Mouse (Mus musculus): ENCODE data around the gene Rere. TPM values are rescaled to one million over a fixed set of nuclear protein-coding genes. Genes with fewer than 3 reads are reported as not detected.
"Not testable (repeated sequence)": the region's sequence is repeated elsewhere in the genome, so short reads cannot be mapped to it uniquely, and the experiment has no call there.

The Rere gene
- polyA plus RNA-seq, 1 experiment from 2014 or later, result 52.0 TPM

DNA sequence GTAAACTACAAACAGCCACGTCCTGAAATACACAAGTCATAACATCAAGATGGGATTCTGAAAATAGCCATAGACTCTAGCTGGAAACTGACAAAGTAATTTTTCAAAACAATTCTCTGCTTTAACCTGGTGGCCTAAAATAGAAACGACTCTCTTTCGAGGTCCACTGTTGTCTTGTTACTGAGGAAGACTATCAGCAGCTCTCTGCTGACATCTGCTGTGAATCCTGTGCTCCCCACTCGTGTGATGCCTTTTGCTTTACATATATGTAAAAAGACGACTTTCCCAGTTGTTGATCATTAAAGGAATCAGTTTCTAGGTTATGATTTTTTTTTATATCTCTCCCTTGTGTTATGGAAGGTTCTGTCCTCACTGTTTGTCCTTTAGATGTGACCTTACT, 194.8 kb downstream of the Rere start:
- no peaks in the 10 kb centered on the region for H3K27me3 ChIP-seq (ENCODE audit: control insufficient read depth, insufficient read depth, low read length)

DNA sequence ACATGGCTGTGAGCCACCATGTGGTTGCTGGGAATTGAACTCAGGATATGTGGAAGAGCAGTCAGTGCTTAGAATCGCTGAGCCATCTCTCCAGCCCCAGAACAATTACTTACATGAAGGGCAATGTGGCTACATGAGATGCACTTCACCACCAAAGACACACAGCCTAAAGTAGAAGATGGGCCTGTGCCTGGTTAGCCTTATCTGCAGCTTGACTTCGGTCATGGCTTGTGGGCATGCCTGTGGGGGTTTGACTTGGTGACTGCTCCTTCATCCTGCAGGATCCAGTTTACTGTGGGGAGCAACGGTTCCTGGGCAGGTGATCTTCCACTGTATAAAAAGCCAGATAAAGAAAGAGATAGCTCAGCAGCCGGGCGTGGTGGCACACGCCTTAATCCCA, 196.6 kb downstream of the Rere start:
- no peaks in the 10 kb centered on the region for H3K9me3 ChIP-seq (ENCODE audit: control insufficient read depth, low read length)
- H3K4me3 ChIP-seq (ENCODE audit: low read depth, low read length), result no peak overlapping the region
- H3K36me3 ChIP-seq (ENCODE audit: control insufficient read depth, insufficient read depth, low read length), result peaks cover 3% of the 10 kb centered on the region
- no peak for ATAC-seq (ENCODE audit: insufficient read depth, low FRiP score, low TSS enrichment)
- no peaks in the 10 kb centered on the region for H3K4me1 ChIP-seq (ENCODE audit: control insufficient read depth, insufficient read depth, low read length)
- no peak overlapping the region for H3K9ac ChIP-seq (ENCODE audit: low read length)
- no peak for DNase-seq (ENCODE audit: low spot score)
- H3K27ac ChIP-seq (ENCODE audit: low read depth, low read length), result no peak overlapping the region
- no peaks in the 10 kb centered on the region for H3K27me3 ChIP-seq (ENCODE audit: control insufficient read depth, insufficient read depth, low read length)
- WGBS, result 97% methylated on average over 6 of the region's 6 CpGs
- no peak overlapping the region for H3K4me2 ChIP-seq (ENCODE audit: low read depth)

More for the DNA sequence above, 194.8 kb downstream of the Rere start:
- H3K4me1 ChIP-seq (ENCODE audit: control insufficient read depth, insufficient read depth, low read length), result peaks cover 3% of the 10 kb centered on the region; the same call in 1 of the 2 replicates
- peaks cover under 1% of the 10 kb centered on the region; the same call in 1 of the 2 replicates for H3K36me3 ChIP-seq (ENCODE audit: control insufficient read depth, insufficient read depth, low read length)
- no peaks in the 10 kb centered on the region for H3K9me3 ChIP-seq (ENCODE audit: control insufficient read depth, low read length)
- no peak overlapping the region for H3K27ac ChIP-seq (ENCODE audit: low read depth, low read length)
- DNase-seq (ENCODE audit: low spot score) (no peak), ATAC-seq (ENCODE audit: insufficient read depth, low FRiP score, low TSS enrichment) (no peak)
- no peak overlapping the region for H3K4me2 ChIP-seq (ENCODE audit: low read depth)
- no peak overlapping the region for H3K9ac ChIP-seq (ENCODE audit: low read length)
- WGBS, result 78% methylated on average over 5 of the region's 5 CpGs
- no peak overlapping the region for H3K4me3 ChIP-seq (ENCODE audit: low read depth, low read length)

DNA sequence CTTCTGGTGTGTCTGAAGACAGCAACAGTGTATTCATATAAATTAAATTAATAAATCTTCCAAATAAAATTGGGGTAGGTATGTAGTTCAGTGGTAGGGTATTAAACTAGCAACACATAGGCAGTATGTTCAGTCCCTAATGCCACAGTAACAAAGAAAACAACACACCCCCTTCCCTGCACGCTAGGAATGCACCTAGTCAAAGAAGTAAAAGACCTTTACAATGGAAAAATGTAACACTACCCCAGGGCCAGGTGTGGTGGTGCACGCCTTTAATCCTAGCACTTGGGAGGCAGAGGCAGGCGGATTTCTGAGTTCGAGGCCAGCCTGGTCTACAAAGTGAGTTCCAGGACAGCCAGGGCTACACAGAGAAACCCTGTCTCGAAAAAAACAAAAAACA, 201.6 kb downstream of the Rere start:
- 91% methylated on average over 5 of the region's 5 CpGs for WGBS

DNA sequence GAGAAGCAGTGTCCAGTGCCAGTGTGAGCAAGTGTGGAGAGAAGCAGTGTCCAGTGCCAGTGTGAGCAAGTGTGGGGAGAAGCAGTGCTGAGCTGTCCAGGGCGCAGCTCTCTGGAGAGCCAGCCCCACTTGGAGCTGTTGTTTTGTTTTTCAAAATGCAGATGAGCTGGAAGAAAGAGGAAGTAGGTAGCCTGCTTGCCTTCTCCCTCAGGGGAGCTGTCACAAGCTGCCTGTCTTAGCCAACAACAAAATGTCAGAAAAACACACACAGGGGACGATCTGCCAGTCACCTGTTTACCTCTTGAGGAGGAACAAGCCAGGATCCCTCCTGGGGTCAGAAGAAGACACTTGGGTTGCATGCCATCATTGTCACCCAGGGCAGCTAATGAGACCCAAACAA, 204.7 kb downstream of the Rere start:
- ATAC-seq (ENCODE audit: insufficient read depth, low FRiP score, low TSS enrichment) (no peak), DNase-seq (ENCODE audit: low spot score) (no peak)
- Histone ChIP-seq H3K27ac (ENCODE audit: low read depth, low read length) (no peak overlapping the region), H3K4me1 (ENCODE audit: control insufficient read depth, insufficient read depth, low read length) (peaks cover 18% of the 10 kb centered on the region), H3K36me3 (ENCODE audit: control insufficient read depth, insufficient read depth, low read length) (peaks cover 3% of the 10 kb centered on the region; the same call in 1 of the 2 replicates), H3K9me3 (ENCODE audit: control insufficient read depth, low read length) (no peaks in the 10 kb centered on the region), H3K27me3 (ENCODE audit: control insufficient read depth, insufficient read depth, low read length) (no peaks in the 10 kb centered on the region), H3K4me3 (ENCODE audit: low read depth, low read length) (no peak overlapping the region), H3K9ac (ENCODE audit: low read length) (no peak overlapping the region), H3K4me2 (ENCODE audit: low read depth) (no peak overlapping the region)
- 66% methylated on average over 2 of the region's 2 CpGs for WGBS

More for the DNA sequence above, 201.6 kb downstream of the Rere start:
- not testable (repeated sequence) for H3K4me2 ChIP-seq (ENCODE audit: low read depth); H3K9ac ChIP-seq (ENCODE audit: low read length); DNase-seq (ENCODE audit: low spot score); ATAC-seq (ENCODE audit: insufficient read depth, low FRiP score, low TSS enrichment); H3K27me3 ChIP-seq (ENCODE audit: control insufficient read depth, insufficient read depth, low read length); H3K9me3 ChIP-seq (ENCODE audit: control insufficient read depth, low read length); H3K36me3 ChIP-seq (ENCODE audit: control insufficient read depth, insufficient read depth, low read length); H3K27ac ChIP-seq (ENCODE audit: low read depth, low read length); H3K4me3 ChIP-seq (ENCODE audit: low read depth, low read length)
- H3K4me1 ChIP-seq (ENCODE audit: control insufficient read depth, insufficient read depth, low read length), result peaks cover 11% of the 10 kb centered on the region

DNA sequence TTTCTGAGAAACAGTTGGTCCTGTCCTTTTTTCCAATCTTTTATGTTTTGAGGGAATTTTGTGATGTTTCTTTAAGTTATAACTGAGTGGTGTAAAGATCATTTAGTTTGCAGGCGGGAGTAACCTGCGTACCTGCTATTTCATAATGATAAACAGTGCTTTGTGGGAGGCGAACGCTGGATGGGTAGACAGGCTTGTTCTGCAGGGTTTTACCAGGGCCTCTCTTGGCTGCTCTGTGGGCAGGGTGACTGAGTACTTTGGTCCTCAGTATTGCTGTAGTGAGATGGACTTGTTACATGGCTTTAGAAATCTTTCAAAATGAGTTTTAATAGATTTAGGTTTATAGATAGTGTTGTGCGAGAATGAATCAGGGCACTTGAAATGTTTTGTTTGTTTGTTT, 205.7 kb downstream of the Rere start:
- peaks cover 2% of the 10 kb centered on the region; the same call in 1 of the 2 replicates for H3K36me3 ChIP-seq (ENCODE audit: control insufficient read depth, insufficient read depth, low read length)
- H3K4me3 ChIP-seq (ENCODE audit: low read depth, low read length), result no peak overlapping the region
- no peak for DNase-seq (ENCODE audit: low spot score)
- H3K4me2 ChIP-seq (ENCODE audit: low read depth), result no peak overlapping the region
- no peak overlapping the region for H3K9ac ChIP-seq (ENCODE audit: low read length)
- 73% methylated on average over 5 of the region's 5 CpGs for WGBS
- no peak for ATAC-seq (ENCODE audit: insufficient read depth, low FRiP score, low TSS enrichment)
- no peaks in the 10 kb centered on the region for H3K27me3 ChIP-seq (ENCODE audit: control insufficient read depth, insufficient read depth, low read length)
- peaks cover 18% of the 10 kb centered on the region for H3K4me1 ChIP-seq (ENCODE audit: control insufficient read depth, insufficient read depth, low read length)
- no peaks in the 10 kb centered on the region for H3K9me3 ChIP-seq (ENCODE audit: control insufficient read depth, low read length)
- H3K27ac ChIP-seq (ENCODE audit: low read depth, low read length), result no peak overlapping the region

DNA sequence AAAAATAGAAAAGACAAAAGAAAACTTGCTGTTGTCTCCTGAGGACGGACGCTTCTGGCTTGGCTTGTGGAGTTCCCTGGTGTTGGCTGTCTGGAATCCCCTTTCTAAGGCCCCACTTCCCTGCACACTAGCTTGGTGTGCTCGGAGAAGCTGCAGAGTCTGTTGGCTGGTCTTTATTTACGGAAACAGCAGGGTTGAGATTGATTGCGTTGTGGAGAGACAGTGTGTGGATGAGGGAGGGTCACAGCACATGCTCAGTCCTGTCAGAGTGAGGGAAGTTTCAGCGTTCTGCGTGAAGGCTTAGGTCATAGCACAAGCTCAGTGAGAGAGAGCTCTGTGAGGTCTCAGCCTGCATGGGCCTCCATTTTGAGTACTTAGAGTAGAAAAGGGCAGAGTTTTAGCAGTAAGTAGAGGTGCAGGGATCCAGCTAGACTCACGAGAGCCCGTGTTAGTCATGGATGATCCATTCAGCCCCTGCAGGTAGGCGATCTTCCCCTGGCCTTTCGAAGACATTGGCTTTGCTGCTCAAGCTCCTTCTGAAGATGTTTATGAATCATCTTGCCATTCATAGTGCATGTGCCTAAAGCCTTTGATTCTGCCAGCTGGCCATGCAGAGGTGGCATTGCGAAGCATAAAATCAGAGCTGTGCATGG, 206.8 kb downstream of the Rere start:
- Histone ChIP-seq H3K9me3 (ENCODE audit: control insufficient read depth, low read length) (no peaks in the 10 kb centered on the region), H3K4me2 (ENCODE audit: low read depth) (peak overlapping the region; percentile 30; the same call in 1 of the 2 replicates), H3K4me1 (ENCODE audit: control insufficient read depth, insufficient read depth, low read length) (peaks cover 18% of the 10 kb centered on the region), H3K9ac (ENCODE audit: low read length) (no peak overlapping the region), H3K27ac (ENCODE audit: low read depth, low read length) (peak overlapping the region; percentile 36; the same call in 1 of the 2 replicates), H3K4me3 (ENCODE audit: low read depth, low read length) (no peak overlapping the region), H3K27me3 (ENCODE audit: control insufficient read depth, insufficient read depth, low read length) (no peaks in the 10 kb centered on the region), H3K36me3 (ENCODE audit: control insufficient read depth, insufficient read depth, low read length) (no peaks in the 10 kb centered on the region)
- DNase-seq (ENCODE audit: low spot score) (peak; percentile 79), ATAC-seq (ENCODE audit: insufficient read depth, low FRiP score, low TSS enrichment) (peak; percentile 72; the same call in 1 of the 2 replicates)
- 27% methylated on average over 12 of the region's 12 CpGs for WGBS

DNA sequence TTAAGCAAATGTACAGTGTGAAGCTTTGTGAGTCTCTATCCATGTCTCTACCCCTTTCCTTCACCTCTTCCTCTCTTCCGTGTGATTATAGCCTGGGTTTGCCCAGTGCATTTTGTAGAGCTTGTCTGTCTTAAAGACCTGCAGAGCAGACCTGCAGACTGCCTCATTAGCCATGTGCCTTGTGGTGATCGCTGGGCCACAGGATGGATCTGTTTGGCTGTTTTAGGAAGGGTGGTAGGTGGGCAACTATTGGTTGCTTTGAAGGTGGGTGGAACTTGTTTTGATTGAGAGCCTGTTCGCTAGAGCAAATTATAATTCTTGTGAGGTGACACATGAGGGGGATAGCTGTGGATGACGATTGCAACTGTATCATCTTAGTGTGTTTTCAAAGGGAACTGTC, 207.3 kb downstream of the Rere start:
- Histone ChIP-seq H3K4me3 (ENCODE audit: low read depth, low read length) (no peak overlapping the region), H3K9ac (ENCODE audit: low read length) (no peak overlapping the region), H3K4me2 (ENCODE audit: low read depth) (no peak overlapping the region), H3K36me3 (ENCODE audit: control insufficient read depth, insufficient read depth, low read length) (no peaks in the 10 kb centered on the region), H3K27ac (ENCODE audit: low read depth, low read length) (peak overlapping the region; percentile 36; the same call in 1 of the 2 replicates), H3K4me1 (ENCODE audit: control insufficient read depth, insufficient read depth, low read length) (peaks cover 18% of the 10 kb centered on the region), H3K27me3 (ENCODE audit: control insufficient read depth, insufficient read depth, low read length) (no peaks in the 10 kb centered on the region), H3K9me3 (ENCODE audit: control insufficient read depth, low read length) (no peaks in the 10 kb centered on the region)
- no peak for DNase-seq (ENCODE audit: low spot score)
- 82% methylated on average over 4 of the region's 4 CpGs for WGBS
- ATAC-seq (ENCODE audit: insufficient read depth, low FRiP score, low TSS enrichment), result no peak

DNA sequence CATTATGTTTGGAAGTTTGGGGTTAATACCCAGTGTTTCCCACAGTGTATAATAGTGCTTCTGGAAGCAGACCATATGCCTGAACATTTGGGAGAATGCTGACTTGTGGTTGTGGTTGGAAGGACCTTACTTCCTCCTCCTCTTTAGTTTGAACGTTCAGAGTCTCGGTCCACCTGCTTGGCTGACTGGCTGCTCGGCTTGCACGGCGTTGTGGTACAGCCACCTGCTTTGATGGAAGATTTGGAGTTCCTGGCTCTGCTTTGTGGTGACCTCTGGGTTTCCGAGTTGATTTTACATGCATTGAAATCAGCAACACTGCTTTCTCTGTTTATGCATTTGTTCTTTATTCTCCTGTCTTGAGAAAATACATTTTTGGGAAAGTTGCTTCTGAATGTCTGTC, 208.6 kb downstream of the Rere start:
- H3K4me2 ChIP-seq (ENCODE audit: low read depth), result no peak overlapping the region
- ATAC-seq (ENCODE audit: insufficient read depth, low FRiP score, low TSS enrichment) (no peak), DNase-seq (ENCODE audit: low spot score) (no peak)
- H3K27me3 ChIP-seq (ENCODE audit: control insufficient read depth, insufficient read depth, low read length), result no peaks in the 10 kb centered on the region
- WGBS, result 91% methylated on average over 6 of the region's 6 CpGs
- H3K9ac ChIP-seq (ENCODE audit: low read length), result no peak overlapping the region
- no peaks in the 10 kb centered on the region for H3K36me3 ChIP-seq (ENCODE audit: control insufficient read depth, insufficient read depth, low read length)
- H3K4me3 ChIP-seq (ENCODE audit: low read depth, low read length), result no peak overlapping the region
- peaks cover 18% of the 10 kb centered on the region for H3K4me1 ChIP-seq (ENCODE audit: control insufficient read depth, insufficient read depth, low read length)
- H3K27ac ChIP-seq (ENCODE audit: low read depth, low read length), result no peak overlapping the region
- H3K9me3 ChIP-seq (ENCODE audit: control insufficient read depth, low read length), result no peaks in the 10 kb centered on the region

DNA sequence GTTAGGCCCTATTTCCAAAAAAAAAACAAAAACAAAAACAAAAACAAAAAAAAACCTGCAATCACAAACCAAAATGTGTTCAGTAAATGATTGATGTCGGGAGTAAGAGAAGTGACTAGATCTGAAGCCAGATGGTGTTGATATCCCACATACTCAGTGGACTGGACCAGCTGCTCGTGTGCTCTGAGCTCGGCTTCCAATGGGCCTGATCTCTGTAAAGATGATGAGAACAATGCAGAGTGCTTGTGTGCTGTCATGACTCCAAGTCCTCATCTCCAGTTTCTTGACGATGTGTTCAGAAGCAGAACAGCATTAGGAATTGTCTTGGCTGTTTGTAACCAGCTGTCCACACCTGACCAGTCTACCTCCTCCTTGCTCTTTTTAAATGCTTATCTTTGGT, 210.3 kb downstream of the Rere start:
- Histone ChIP-seq H3K4me1 (ENCODE audit: control insufficient read depth, insufficient read depth, low read length) (peaks cover 17% of the 10 kb centered on the region), H3K36me3 (ENCODE audit: control insufficient read depth, insufficient read depth, low read length) (no peaks in the 10 kb centered on the region), H3K4me3 (ENCODE audit: low read depth, low read length) (no peak overlapping the region), H3K27me3 (ENCODE audit: control insufficient read depth, insufficient read depth, low read length) (no peaks in the 10 kb centered on the region), H3K9ac (ENCODE audit: low read length) (no peak overlapping the region), H3K9me3 (ENCODE audit: control insufficient read depth, low read length) (no peaks in the 10 kb centered on the region), H3K4me2 (ENCODE audit: low read depth) (no peak overlapping the region), H3K27ac (ENCODE audit: low read depth, low read length) (no peak overlapping the region)
- DNase-seq (ENCODE audit: low spot score) (no peak), ATAC-seq (ENCODE audit: insufficient read depth, low FRiP score, low TSS enrichment) (no peak)
- 91% methylated on average over 4 of the region's 4 CpGs for whole genome bisulfite sequencing

Data from neural tube, embryonic 11.5 days (tissue).